Mouse (Mus musculus): ENCODE data around the gene Gm28036. TPM values are rescaled to one million over a fixed set of nuclear protein-coding genes. Genes with fewer than 3 reads are reported as not detected.

Gene Gm28036
- total and polyA plus RNA-seq, 2 experiments from 2014 or later: 10.1 to 56.8 TPM

- H3K9me3 ChIP-seq (ENCODE audit: low read length): no peaks in the 10 kb centered on the region
- 33% methylated on average over 1 of the region's 1 CpGs for WGBS
- no peak for TF ChIP-seq CTCF (IDR thresholded peaks at IDR 0.05)
- ATAC-seq (ENCODE audit: low FRiP score) (no peak), DNase-seq (ENCODE audit: low spot score) (peak; percentile 36)
- H3K4me2 ChIP-seq (ENCODE audit: low read depth, low read length, poor library complexity, severe bottlenecking): no peak overlapping the region
- no peaks in the 10 kb centered on the region for H3K4me1 ChIP-seq (ENCODE audit: insufficient read depth, low read length)
- H3K4me3 ChIP-seq (ENCODE audit: low read depth, low read length): no peak overlapping the region
- H3K9ac ChIP-seq (replicated peaks; ENCODE audit: low read length, poor library complexity, severe bottlenecking): no peak overlapping the region
- no peak overlapping the region for H3K27ac ChIP-seq (ENCODE audit: low read depth, low read length)
- peaks cover 2% of the 10 kb centered on the region; the same call in 1 of the 2 replicates for H3K36me3 ChIP-seq (ENCODE audit: insufficient read depth, low read length)
- no peaks in the 10 kb centered on the region for H3K27me3 ChIP-seq (ENCODE audit: insufficient read depth, low read length)
Measured at GRCm38 (mm10) chr2:156089799-156090198, 37.1 kb downstream of the Gm28036 start.

DNA sequence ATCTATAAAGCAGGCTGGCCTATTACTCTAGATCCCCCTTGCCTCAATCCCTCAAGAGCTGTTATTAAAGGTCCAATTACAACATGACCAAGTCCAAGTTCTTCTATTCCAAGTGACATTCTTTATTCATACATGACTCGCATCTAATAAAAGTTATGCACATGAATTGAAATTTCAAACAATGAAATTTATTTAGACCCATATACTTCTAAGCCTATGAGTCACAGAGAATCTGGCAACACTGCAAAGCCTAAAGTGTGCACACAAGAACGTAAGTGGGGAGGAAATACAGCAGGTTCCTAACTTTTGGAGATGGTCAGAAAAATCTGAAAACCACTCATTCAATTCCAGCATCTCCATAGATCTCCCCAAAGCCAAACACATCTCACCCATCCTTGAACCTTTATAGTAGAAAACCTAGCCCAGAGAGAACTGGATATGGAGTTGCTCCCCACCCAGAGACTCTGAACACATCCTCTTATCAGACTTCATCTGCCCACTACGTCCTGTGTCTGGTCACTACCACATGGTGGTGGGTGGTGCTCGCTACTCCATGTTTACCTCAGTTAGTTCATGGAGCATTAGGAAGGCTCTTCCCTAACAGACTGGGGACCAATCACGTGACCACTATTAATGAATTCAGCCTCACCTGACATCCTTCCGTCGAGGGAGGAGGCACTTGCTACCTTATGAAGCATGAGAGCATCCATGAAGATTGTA lies 39.3 kb downstream of the Gm28036 start:
- Histone ChIP-seq H3K9me3 (ENCODE audit: low read length) (no peaks in the 10 kb centered on the region), H3K36me3 (ENCODE audit: insufficient read depth, low read length) (0 out of 2 replicates have a peak, but pooled peaks cover 2% of the 10 kb centered on the region), H3K9ac (replicated peaks; ENCODE audit: low read length, poor library complexity, severe bottlenecking) (no peak overlapping the region), H3K27ac (ENCODE audit: low read depth, low read length) (no peak overlapping the region), H3K4me1 (ENCODE audit: insufficient read depth, low read length) (no peaks in the 10 kb centered on the region), H3K4me3 (ENCODE audit: low read depth, low read length) (no peak overlapping the region), H3K27me3 (ENCODE audit: insufficient read depth, low read length) (no peaks in the 10 kb centered on the region), H3K4me2 (ENCODE audit: low read depth, low read length, poor library complexity, severe bottlenecking) (no peak overlapping the region)
- DNase-seq (ENCODE audit: low spot score) (no peak), ATAC-seq (ENCODE audit: low FRiP score) (no peak)
- 93% methylated on average over 7 of the region's 7 CpGs for WGBS
- no peak for TF ChIP-seq CTCF (IDR thresholded peaks at IDR 0.05)

GRCm38 (mm10) chr2:156084541-156084940 lies 42.4 kb downstream of the Gm28036 start:
- WGBS: 91% methylated on average over 3 of the region's 3 CpGs
- Histone ChIP-seq H3K9ac (replicated peaks; ENCODE audit: low read length, poor library complexity, severe bottlenecking) (no peak overlapping the region), H3K4me3 (ENCODE audit: low read depth, low read length) (no peak overlapping the region), H3K27ac (ENCODE audit: low read depth, low read length) (no peak overlapping the region), H3K4me2 (ENCODE audit: low read depth, low read length, poor library complexity, severe bottlenecking) (no peak overlapping the region), H3K36me3 (ENCODE audit: insufficient read depth, low read length) (no peaks in the 10 kb centered on the region), H3K9me3 (ENCODE audit: low read length) (no peaks in the 10 kb centered on the region), H3K27me3 (ENCODE audit: insufficient read depth, low read length) (no peaks in the 10 kb centered on the region), H3K4me1 (ENCODE audit: insufficient read depth, low read length) (no peaks in the 10 kb centered on the region)
- no peak for DNase-seq (ENCODE audit: low spot score)
- no peak for TF ChIP-seq CTCF (IDR thresholded peaks at IDR 0.05)
- no peak for ATAC-seq (ENCODE audit: low FRiP score)

- Histone ChIP-seq H3K27ac (ENCODE audit: low read depth, low read length) (no peak overlapping the region), H3K4me2 (ENCODE audit: low read depth, low read length, poor library complexity, severe bottlenecking) (no peak overlapping the region), H3K9me3 (ENCODE audit: low read length) (no peaks in the 10 kb centered on the region), H3K36me3 (ENCODE audit: insufficient read depth, low read length) (peaks cover 35% of the 10 kb centered on the region), H3K4me1 (ENCODE audit: insufficient read depth, low read length) (no peaks in the 10 kb centered on the region), H3K9ac (replicated peaks; ENCODE audit: low read length, poor library complexity, severe bottlenecking) (no peak overlapping the region), H3K27me3 (ENCODE audit: insufficient read depth, low read length) (no peaks in the 10 kb centered on the region), H3K4me3 (ENCODE audit: low read depth, low read length) (no peak overlapping the region)
- no peak for TF ChIP-seq CTCF (IDR thresholded peaks at IDR 0.05)
- DNase-seq (ENCODE audit: low spot score) (no peak), ATAC-seq (ENCODE audit: low FRiP score) (no peak)
- 90% methylated on average over 7 of the region's 7 CpGs for WGBS
Measured at GRCm38 (mm10) chr2:156080391-156080790, 46.5 kb downstream of the Gm28036 start.

GRCm38 (mm10) chr2:156079674-156080073 lies 47.2 kb downstream of the Gm28036 start:
- Histone ChIP-seq H3K4me3 (ENCODE audit: low read depth, low read length) (no peak overlapping the region), H3K27ac (ENCODE audit: low read depth, low read length) (no peak overlapping the region), H3K9ac (replicated peaks; ENCODE audit: low read length, poor library complexity, severe bottlenecking) (no peak overlapping the region), H3K27me3 (ENCODE audit: insufficient read depth, low read length) (no peaks in the 10 kb centered on the region), H3K9me3 (ENCODE audit: low read length) (no peaks in the 10 kb centered on the region), H3K4me1 (ENCODE audit: insufficient read depth, low read length) (no peaks in the 10 kb centered on the region), H3K4me2 (ENCODE audit: low read depth, low read length, poor library complexity, severe bottlenecking) (no peak overlapping the region), H3K36me3 (ENCODE audit: insufficient read depth, low read length) (peaks cover 41% of the 10 kb centered on the region)
- DNase-seq (ENCODE audit: low spot score): no peak
- 44% methylated on average over 4 of the region's 4 CpGs for WGBS
- ATAC-seq (ENCODE audit: low FRiP score): no peak
- TF ChIP-seq CTCF (IDR thresholded peaks at IDR 0.05): no peak

DNA sequence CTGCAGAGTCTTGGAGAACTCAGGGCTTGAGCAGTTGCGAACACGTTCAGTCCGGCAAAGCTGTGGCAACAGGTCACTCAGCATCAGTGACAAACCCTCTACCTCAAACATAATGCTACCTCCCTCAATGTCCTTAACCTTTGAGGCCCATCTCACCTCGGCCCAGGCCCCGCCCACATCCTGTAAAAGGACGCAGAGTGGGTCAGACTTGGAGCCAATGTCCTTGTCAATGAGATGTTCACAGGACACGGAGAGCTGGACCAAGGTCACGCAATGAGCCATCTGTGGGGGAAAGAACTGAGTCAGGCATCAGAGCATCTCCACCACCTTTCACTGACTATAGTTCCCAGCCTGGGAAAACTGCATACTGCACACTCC lies 47.7 kb downstream of the Gm28036 start:
- 91% methylated on average over 8 of the region's 8 CpGs for WGBS
- no peak for DNase-seq (ENCODE audit: low spot score)

More for the DNA sequence above, 47.7 kb downstream of the Gm28036 start:
- no peaks in the 10 kb centered on the region for H3K4me1 ChIP-seq (ENCODE audit: insufficient read depth, low read length)
- ATAC-seq (ENCODE audit: low FRiP score): no peak
- no peaks in the 10 kb centered on the region for H3K9me3 ChIP-seq (ENCODE audit: low read length)
- H3K9ac ChIP-seq (replicated peaks; ENCODE audit: low read length, poor library complexity, severe bottlenecking): no peak overlapping the region
- H3K36me3 ChIP-seq (ENCODE audit: insufficient read depth, low read length): peaks cover 45% of the 10 kb centered on the region
- H3K4me2 ChIP-seq (ENCODE audit: low read depth, low read length, poor library complexity, severe bottlenecking): no peak overlapping the region
- no peak overlapping the region for H3K4me3 ChIP-seq (ENCODE audit: low read depth, low read length)
- no peak for TF ChIP-seq CTCF (IDR thresholded peaks at IDR 0.05)
- H3K27me3 ChIP-seq (ENCODE audit: insufficient read depth, low read length): no peaks in the 10 kb centered on the region
- no peak overlapping the region for H3K27ac ChIP-seq (ENCODE audit: low read depth, low read length)

Data from midbrain, postnatal 0 days (tissue).